Mouse (Mus musculus): ENCODE data around the gene Dpagt1.
"Not testable (repeated sequence)": the region's sequence is repeated elsewhere in the genome, so short reads cannot be mapped to it uniquely, and the experiment has no call there.

Dpagt1 gene

GRCm38 (mm10) chr9:44318076-44318825 lies 7.6 kb upstream of the Dpagt1 start:
- no peak for DNase-seq (ENCODE audit: low spot score)

- no peak for DNase-seq (ENCODE audit: low spot score)
Measured at GRCm38 (mm10) chr9:44318826-44319095, 7.1 kb upstream of the Dpagt1 start.

- peak; percentile 34 for DNase-seq (ENCODE audit: low spot score)
Measured at GRCm38 (mm10) chr9:44319105-44319886, 6.5 kb upstream of the Dpagt1 start.

- DNase-seq (ENCODE audit: low spot score), result peak; percentile 75
Measured at GRCm38 (mm10) chr9:44319887-44320798, 5.7 kb upstream of the Dpagt1 start, which contains the start of gene C2cd2l. Gene C2cd2l, minus strand, starts transcription at chr9:44320285.

- DNase-seq (ENCODE audit: low spot score), result no peak
Measured at GRCm38 (mm10) chr9:44320799-44321133, 5.1 kb upstream of the Dpagt1 start.

- not testable (repeated sequence) for DNase-seq (ENCODE audit: low spot score)
Measured at GRCm38 (mm10) chr9:44323656-44324055, 2.2 kb upstream of the Dpagt1 start.

- no peak for DNase-seq (ENCODE audit: low spot score)
Measured at GRCm38 (mm10) chr9:44324147-44324546, 1.7 kb upstream of the Dpagt1 start.

GRCm38 (mm10) chr9:44325032-44325767 lies 619 bp upstream of the Dpagt1 start:
- not testable (repeated sequence) for DNase-seq (ENCODE audit: low spot score)

- DNase-seq (ENCODE audit: low spot score), result peak; percentile 70
Measured at GRCm38 (mm10) chr9:44326371-44327063, 698 bp downstream of the Dpagt1 start.

- no peak for DNase-seq (ENCODE audit: low spot score)
Measured at GRCm38 (mm10) chr9:44327064-44327711, 1.4 kb downstream of the Dpagt1 start.

GRCm38 (mm10) chr9:44327926-44328325 lies 2.1 kb downstream of the Dpagt1 start:
- no peak for DNase-seq (ENCODE audit: low spot score)

- no peak for DNase-seq (ENCODE audit: low spot score)
Measured at GRCm38 (mm10) chr9:44330736-44331135, 4.9 kb downstream of the Dpagt1 start.

GRCm38 (mm10) chr9:44332918-44333638 lies 7.3 kb downstream of the Dpagt1 start:
- DNase-seq (ENCODE audit: low spot score), result no peak

- DNase-seq (ENCODE audit: low spot score), result peak; percentile 97
Measured at GRCm38 (mm10) chr9:44334396-44335330, 8.8 kb downstream of the Dpagt1 start, which contains the start of gene H2afx. Gene H2afx, plus strand, starts transcription at chr9:44334694.

- peak; percentile 30 for DNase-seq (ENCODE audit: low spot score)
Measured at GRCm38 (mm10) chr9:44335331-44336092, 9.7 kb downstream of the Dpagt1 start.

GRCm38 (mm10) chr9:44336093-44336406 lies 10.2 kb downstream of the Dpagt1 start:
- DNase-seq (ENCODE audit: low spot score), result no peak

GRCm38 (mm10) chr9:44336513-44336912 lies 10.7 kb downstream of the Dpagt1 start:
- DNase-seq (ENCODE audit: low spot score), result not testable (repeated sequence)

- DNase-seq (ENCODE audit: low spot score), result no peak
Measured at GRCm38 (mm10) chr9:44336964-44337363, 11.1 kb downstream of the Dpagt1 start.
